In the genomic region with DNA sequence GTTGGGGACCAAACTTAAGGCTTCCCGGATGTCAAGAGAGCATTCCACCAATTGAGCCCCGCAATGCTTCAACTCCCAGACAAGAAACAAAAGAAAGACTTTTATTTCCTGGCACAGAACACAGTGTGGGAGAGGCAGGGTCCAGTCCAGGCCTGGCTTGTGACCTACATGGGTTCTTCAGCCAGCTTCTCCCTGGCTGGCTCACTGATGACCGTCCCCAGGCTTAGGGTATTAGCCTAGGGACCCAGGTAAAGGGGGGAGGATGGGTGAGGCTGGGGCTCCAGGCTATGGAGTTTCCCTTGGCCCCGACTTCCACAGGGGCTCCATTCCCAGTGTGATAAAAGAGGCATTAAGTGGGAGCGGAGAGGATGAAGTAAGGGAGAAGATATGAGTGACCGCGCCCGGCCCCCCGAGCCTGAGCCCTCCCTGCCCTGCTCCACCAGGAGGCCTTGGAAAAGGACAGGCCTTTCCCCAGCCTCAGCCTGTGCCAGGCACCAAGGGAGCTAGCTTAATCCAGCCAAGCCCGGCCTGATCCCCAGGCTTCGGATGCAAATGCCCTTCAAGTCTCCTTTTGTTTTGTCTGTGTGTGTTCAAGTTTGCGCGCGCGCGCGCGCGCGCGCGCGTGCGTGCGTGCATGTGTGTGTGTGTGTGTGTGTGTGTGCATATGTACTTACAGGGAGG, we compare ENCODE assay signal across 10 mouse cellular contexts. TPM values are rescaled to one million over a fixed set of nuclear protein-coding genes. Genes with fewer than 3 reads are reported as not detected.
DNase-seq lines count a peak whose midpoint lies in the region; ATAC-seq lines count a peak whose summit lies in the region.
"Had no signal": no experiment of that assay in that cellular context is flagged by ENCODE, and none has a peak within 500 bp of the region (broad histone marks: within the 10 kb centered on the region; RNA-seq: fewer than 3 reads in every experiment).

No protein-coding gene starts in this region.

- ATAC-seq in hindbrain, embryonic 14.5 days (ENCODE audit: low FRiP score): no peak

- DNase-seq in adrenal gland, postnatal 10 days: peak; percentile 25
- no peak for DNase-seq in adrenal gland, adult (ENCODE audit: inconsistent age in 2 of 2, low spot score in 1 of 2)
- DNase-seq in right cerebral cortex, postnatal 4 days: peak; percentile 14
- DNase-seq in right cerebral cortex, adult 2 months (ENCODE audit: low spot score in 2 of 2): no peak
- peak; percentile 38 for DNase-seq in hindbrain, embryonic 14.5 days (ENCODE audit: low spot score)
- DNase-seq in testis, postnatal 14 days (ENCODE audit: low spot score): peak; percentile 38
- DNase-seq in right cerebral cortex, postnatal 25 days: no peak
- no peak for DNase-seq in cerebellum, adult 11 months

- H3K27ac ChIP-seq in hindbrain, embryonic 14.5 days: no peak overlapping the region
- H3K27ac ChIP-seq: heart, adult 2 months; macrophage had no signal

- H3K4me3 ChIP-seq in hindbrain, embryonic 14.5 days (replicated peaks; ENCODE audit: low read length): no peak overlapping the region
- H3K4me3 ChIP-seq: heart, adult 2 months had no signal

- H3K4me1 ChIP-seq in hindbrain, embryonic 14.5 days (replicated peaks; ENCODE audit: control insufficient read depth, insufficient read depth, low read length): peaks cover 7% of the 10 kb centered on the region; the same call in 1 of the 2 replicates

- H3K4me2 ChIP-seq in hindbrain, embryonic 14.5 days (replicated peaks): no peak overlapping the region; the same call in 1 of the 2 replicates

- H3K9me3 ChIP-seq in hindbrain, embryonic 14.5 days (ENCODE audit: control insufficient read depth, low read length): no peaks in the 10 kb centered on the region

- H3K9ac ChIP-seq in hindbrain, embryonic 14.5 days: peak overlapping the region; percentile 18

- no peaks in the 10 kb centered on the region for H3K27me3 ChIP-seq in hindbrain, embryonic 14.5 days (ENCODE audit: control insufficient read depth, insufficient read depth, low read length)

- 40% methylated on average over 25 of the region's 25 CpGs for WGBS in hindbrain, embryonic 14.5 days

- H3K36me3 ChIP-seq in hindbrain, embryonic 14.5 days (replicated peaks; ENCODE audit: control insufficient read depth, insufficient read depth): no peaks in the 10 kb centered on the region

RNA-seq across cellular contexts. Expression of gene Eln, which starts 38.7 kb away (rescaled TPM):
- total RNA-seq in adrenal gland, postnatal 10 days (2021): 1,000 to 10,000 TPM in 1 of 2 experiments, 100 to 1,000 TPM in 1; 255 to 1,124 TPM
- 17.9 and 21.4 TPM in 2 replicates for polyA plus RNA-seq in hindbrain, embryonic 14.5 days (2014; fragmentation: Nextera tagmentation; extraction: Ambion mirVana)
- polyA plus RNA-seq: macrophage had no signal

Comparison
In these comparisons a context has a peak if more than half of its experiments do, and no peak if none do; other contexts are left out.
1. DNase-seq: peak in adrenal gland, postnatal 10 days (single experiment), right cerebral cortex, postnatal 4 days (single experiment), hindbrain, embryonic 14.5 days (single experiment) and testis, postnatal 14 days (single experiment); none in adrenal gland, adult (0 of 2), right cerebral cortex, adult 2 months (0 of 2), right cerebral cortex, postnatal 25 days (single experiment) and cerebellum, adult 11 months (single experiment).